Mouse (Mus musculus) heart, postnatal 0 days (tissue): ENCODE data around the gene Dusp18.

Experiments used
- CTCF ChIP-seq: IDR thresholded peaks from 2 replicates; pipeline ENCODE4 v1.5.1; 2016; ENCODE audit warnings: antibody characterized with exemption, control low read depth, low read depth
- EP300 ChIP-seq: IDR thresholded peaks from 2 replicates; pipeline ENCODE4 v1.6.1; 2016; ENCODE audit warnings: antibody characterized with exemption, low read depth

DNA sequence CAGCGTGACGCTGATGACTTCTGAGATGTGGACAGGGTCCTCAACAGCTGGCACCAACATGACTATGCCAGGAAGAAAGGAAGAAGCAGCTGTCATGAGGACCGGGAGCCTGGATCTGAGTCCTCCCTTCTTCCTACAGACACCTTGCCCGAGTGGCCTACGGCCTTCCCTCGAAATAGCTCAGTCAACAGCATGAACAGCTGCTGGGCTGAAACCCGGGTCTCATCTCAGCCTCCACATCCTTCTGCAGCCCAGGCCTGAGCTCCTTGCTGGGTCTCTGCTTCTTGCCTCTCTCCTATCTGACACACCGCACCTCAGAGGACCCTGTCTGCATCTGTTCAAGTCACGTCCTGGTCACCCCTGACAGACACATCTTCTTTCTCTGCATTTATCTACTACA lies 27.1 kb downstream of the Dusp18 start:
- TF ChIP-seq EP300: no peak
- no peak for TF ChIP-seq CTCF
